Mouse (Mus musculus) olfactory bulb, adult 2 months (tissue): ENCODE measurements around the gene Tm9sf2.

Experiments
- CTCF ChIP-seq: fragments of 200-500 bp; IDR thresholded peaks from 2 replicates; pipeline ENCODE4 v1.5.1; 2012; ENCODE audit warnings: low read depth, mild to moderate bottlenecking, low read length, moderate library complexity; ENCODE audit not compliant: insufficient read depth
- POLR2A ChIP-seq: fragments of 200-500 bp; IDR thresholded peaks from 2 replicates; pipeline ENCODE4 v1.6.1; 2012; ENCODE audit warnings: mild to moderate bottlenecking, low read depth, low read length, moderate library complexity; ENCODE audit not compliant: insufficient read depth

GRCm38 (mm10) chr14:122183974-122184373 is 77.1 kb downstream of the Tm9sf2 start:
- TF ChIP-seq CTCF: no peak
- no peak for TF ChIP-seq POLR2A
